Mouse (Mus musculus): ENCODE data around the gene Zscan29. TPM values are rescaled to one million over a fixed set of nuclear protein-coding genes. Genes with fewer than 3 reads are reported as not detected.
"Not testable (repeated sequence)": the region's sequence is repeated elsewhere in the genome, so short reads cannot be mapped to it uniquely, and the experiment has no call there.

The Zscan29 gene
- total RNA-seq, 2 experiments from 2014 or later, result 5.2 to 5.5 TPM

DNA sequence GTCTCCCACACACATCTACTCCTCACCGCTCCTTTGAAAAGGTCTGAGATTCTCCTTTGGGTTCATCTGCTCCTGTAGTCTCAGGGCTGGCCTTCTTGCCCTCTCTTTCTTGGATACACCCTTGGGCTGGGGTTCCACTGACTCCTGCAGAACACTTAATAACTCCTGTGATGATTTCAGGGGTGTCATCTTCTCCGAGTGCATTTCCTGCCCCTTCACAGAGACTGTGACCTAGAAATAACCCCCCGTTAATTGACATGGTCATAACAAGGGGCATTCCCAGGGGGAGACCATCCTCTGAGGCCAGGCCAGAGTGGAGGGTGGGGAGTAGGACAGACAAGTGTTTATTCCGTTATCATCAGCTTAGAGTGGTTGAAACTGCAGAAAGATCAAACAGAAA lies 1.8 kb downstream of the Zscan29 start:
- DNase-seq, result no peak
- intact Hi-C loops (cut with DNase I), result no loop called here
- H3K27ac ChIP-seq, result no peak overlapping the region
- peak overlapping the region; percentile 94 for H3K4me3 ChIP-seq
- TF ChIP-seq CTCF (IDR thresholded peaks at IDR 0.05), result no peak

DNA sequence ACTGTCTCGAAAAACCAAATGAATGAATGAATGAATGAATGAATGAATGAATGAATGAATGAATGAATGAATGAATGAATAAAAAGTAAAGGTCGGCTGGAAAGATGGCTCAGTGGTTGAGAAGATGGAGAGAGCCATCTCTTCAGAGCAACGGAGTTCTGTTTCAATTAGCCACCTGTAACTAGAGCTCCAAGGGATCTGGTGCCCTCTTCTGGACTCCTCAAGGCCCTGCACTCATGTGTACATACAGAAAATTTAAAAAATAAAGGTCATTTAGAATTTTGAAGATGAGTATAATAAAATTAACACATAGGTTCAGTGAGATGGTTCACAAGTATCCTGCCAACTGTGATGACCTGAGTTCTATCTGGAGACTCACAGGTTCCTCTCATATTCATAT lies 17.8 kb downstream of the Zscan29 start:
- intact Hi-C loops (cut with DNase I), result no loop called here
- TF ChIP-seq CTCF (IDR thresholded peaks at IDR 0.05), result peak; percentile 42
- DNase-seq, result no peak
- no peak overlapping the region for H3K4me3 ChIP-seq
- H3K27ac ChIP-seq, result no peak overlapping the region

DNA sequence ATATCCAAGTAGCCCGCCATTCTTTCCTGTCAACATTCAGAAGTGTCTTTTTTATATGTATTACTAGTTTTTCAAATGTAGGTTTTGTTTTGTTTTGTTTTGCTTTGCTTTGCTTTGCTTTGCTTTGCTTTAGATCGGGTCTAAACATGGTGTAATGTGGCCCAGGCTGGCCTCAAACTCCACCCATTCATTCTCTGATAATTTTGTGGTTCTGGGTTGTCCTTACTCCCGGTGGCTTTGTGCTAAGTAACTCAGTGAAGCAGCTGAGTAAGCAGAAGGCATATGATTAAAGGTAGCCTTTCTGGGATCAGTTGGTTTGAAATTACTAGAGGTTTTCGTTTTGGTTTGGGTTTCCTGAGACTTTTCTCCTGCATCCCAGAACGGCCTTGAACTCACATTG lies 21.2 kb downstream of the Zscan29 start:
- no peak overlapping the region for H3K4me3 ChIP-seq
- no peak for DNase-seq
- intact Hi-C loops (cut with DNase I), result no loop called here

DNA sequence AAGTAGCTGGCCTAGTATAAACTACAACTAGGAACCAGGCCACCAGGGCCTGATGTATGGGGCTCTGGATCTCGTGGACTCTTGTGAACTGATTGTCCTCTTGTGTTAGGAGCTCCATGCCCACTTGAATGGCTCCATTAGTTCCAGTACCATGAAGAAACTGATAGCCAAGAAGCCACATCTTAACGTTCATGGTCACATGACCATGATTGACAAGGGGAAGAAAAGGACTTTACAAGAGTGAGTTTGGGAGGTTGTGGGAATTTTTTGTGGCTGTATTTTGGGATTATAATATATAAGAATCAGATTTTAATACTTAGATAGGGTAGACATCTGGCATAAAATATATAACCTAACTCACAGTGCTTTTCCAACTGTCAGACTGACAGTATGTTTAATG lies 28.5 kb downstream of the Zscan29 start:
- intact Hi-C loops (cut with DNase I), result no loop called here
- TF ChIP-seq CTCF (IDR thresholded peaks at IDR 0.05), result no peak
- no peak overlapping the region for H3K27ac ChIP-seq
- no peak for DNase-seq
- no peak overlapping the region for H3K4me3 ChIP-seq

More for the DNA sequence above, 21.2 kb downstream of the Zscan29 start:
- no peak overlapping the region for H3K27ac ChIP-seq
- TF ChIP-seq CTCF (IDR thresholded peaks at IDR 0.05), result no peak

DNA sequence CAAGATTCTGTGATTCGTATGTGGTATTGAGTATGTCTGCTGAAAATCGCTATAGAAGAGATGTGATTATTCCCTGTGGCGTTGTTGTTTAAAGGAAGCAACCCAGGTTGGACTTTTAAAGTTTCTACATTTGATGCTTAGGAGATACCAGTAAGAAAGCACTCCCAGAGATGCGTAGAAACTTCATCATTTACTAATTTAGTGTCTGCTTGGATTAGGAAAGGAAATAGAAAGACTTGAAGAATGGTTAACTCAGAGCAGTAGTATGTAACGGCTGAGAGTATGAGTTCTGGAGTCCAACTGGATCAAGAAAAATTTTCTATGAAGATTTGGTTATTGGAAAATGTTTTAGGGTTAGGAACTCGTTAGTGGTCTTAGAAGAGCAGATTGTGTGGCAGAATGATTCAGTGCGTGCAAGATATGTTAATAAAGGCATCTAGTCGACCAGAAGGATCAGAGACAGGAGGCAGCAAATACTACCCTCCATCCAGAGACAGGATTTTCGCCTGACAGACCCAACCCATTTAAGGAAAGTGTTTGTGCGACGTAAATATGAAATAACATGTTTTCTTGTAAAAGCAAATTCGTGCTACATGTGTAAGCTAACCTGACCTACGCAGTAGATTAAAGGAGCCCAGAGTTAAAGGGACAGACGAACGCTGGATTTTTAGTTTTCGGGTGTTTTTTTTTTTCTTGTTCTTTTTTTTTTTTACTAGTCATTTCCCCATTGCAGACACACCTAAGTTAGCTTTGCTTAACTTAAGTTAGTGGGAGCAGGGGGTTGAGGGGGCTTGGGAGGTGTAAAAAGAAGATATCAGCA lies 29.5 kb downstream of the Zscan29 start:
- peak overlapping the region; percentile 100 for H3K27ac ChIP-seq
- no peak for TF ChIP-seq CTCF (IDR thresholded peaks at IDR 0.05)
- intact Hi-C loops (cut with DNase I), result no loop called here

DNA sequence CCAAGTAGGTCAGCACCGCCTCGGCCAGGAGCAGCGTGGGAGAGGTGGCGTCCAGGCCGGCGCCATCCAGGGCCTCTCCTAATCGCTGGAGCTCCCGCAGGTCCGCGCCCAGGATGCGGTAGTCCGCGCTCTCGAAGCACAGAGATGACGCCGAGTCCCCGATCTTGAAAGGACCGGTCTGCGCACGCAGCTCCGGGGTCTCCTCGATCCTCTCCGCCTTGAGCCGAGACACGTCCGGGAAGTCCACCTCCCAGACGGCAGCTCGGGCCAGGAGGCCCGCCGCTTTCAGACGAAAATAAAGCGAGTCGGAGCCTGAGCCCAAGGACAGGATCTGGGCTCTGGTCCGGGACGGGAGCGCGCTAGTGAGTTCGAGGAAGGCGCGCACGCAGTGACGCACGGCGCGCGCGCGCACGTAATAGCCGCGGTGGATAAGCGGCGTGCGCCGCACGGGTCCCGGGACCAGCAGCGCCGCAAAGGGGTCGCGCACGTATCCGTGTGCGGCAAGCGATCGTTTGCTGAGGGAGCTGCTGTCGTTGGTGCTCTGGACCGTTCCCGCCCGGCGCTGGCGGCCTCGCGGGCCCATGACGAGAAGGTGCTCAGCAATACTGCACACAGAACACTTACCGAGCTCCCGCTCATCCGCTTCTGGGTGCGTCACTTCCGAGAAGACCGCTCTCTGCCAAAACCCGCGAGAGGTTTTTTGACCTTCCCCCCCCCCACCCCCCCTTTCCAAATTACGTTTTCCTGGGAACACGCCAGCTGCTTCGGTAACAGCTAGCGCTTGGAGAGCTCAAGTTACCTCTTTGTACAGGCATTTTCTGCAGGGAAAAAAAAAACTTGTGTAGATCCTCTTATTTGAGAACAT lies 30.7 kb downstream of the Zscan29 start, which contains the start of the genes Adal and Lcmt2:
Adal (plus strand) TSS at position 411 of the 865 bp plus-strand sequence.
Lcmt2 (minus strand) TSS at position 636 of the 865 bp plus-strand sequence.
- peak; percentile 94 for DNase-seq
- H3K27ac ChIP-seq, result peak within 1 kb of the TSS; percentile 100
- peak within 1 kb of the TSS; percentile 98 for H3K4me3 ChIP-seq
- TF ChIP-seq CTCF (IDR thresholded peaks at IDR 0.05), result no peak
- intact Hi-C loops (cut with DNase I), result no loop called here

More for the DNA sequence above, 29.5 kb downstream of the Zscan29 start:
- H3K4me3 ChIP-seq, result peak overlapping the region; percentile 98
- DNase-seq, result no peak

DNA sequence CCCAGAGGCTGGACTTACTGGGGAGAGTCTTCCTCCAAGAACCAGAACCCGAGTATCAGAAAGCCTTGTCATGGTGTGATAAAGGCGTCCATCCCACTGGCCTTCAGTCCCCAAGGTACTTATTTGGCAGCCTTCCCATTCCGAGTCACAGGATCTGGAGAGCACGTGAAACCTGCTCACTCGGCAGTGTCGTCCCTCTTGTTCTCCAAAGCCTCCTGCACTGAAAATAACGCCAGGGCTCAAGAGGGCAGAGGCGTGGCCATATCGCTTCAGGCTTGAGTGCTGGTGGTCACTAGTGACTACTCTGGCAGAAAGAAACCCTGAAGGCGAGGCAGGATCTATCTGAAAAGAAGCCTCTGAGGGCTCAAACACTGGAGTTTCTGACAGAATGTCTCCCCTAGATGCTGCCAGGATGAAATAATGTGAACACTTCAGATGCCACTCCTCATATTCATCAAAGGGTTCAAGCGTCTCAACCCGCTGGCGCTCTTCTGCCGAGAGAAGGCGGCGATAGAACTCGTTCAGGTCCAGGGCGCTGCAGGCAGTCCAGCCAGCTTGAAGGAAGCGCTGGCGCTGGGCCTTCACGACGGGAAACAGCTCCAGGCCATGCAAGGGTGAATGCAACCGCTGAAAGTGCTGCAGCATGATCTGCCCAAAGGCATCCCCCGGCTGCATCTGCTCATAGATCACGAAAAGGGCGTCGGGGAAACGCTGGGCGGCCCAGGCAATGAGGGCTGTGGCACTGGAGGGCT lies 31.5 kb downstream of the Zscan29 start:
- peak; percentile 38 for DNase-seq
- H3K27ac ChIP-seq, result peak overlapping the region; percentile 100
- peak overlapping the region; percentile 98 for H3K4me3 ChIP-seq
- TF ChIP-seq CTCF (IDR thresholded peaks at IDR 0.05), result no peak
- intact Hi-C loops (cut with DNase I), result no loop called here

DNA sequence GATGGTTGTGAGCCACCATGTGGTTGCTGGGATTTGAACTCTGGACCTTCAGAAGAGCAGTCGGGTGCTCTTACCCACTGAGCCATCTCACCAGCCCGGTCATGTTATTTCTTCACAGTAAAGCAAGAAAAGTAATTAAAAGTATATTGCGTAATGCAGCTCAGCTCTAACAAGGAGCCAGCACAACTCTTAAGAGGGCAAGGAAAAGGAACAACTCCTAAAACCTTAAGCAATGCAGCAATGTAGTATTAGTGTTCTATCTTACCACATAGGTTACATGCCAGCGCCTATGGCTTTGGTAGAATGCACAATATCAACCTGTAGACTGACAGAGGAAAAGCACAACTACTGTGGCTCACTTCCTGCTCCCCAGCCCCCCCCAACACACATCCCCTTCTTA lies 33.6 kb downstream of the Zscan29 start:
- intact Hi-C loops (cut with DNase I), result no loop called here
- Histone ChIP-seq H3K27ac (no peak overlapping the region), H3K4me3 (no peak overlapping the region)
- DNase-seq, result no peak
- TF ChIP-seq CTCF (IDR thresholded peaks at IDR 0.05), result no peak

DNA sequence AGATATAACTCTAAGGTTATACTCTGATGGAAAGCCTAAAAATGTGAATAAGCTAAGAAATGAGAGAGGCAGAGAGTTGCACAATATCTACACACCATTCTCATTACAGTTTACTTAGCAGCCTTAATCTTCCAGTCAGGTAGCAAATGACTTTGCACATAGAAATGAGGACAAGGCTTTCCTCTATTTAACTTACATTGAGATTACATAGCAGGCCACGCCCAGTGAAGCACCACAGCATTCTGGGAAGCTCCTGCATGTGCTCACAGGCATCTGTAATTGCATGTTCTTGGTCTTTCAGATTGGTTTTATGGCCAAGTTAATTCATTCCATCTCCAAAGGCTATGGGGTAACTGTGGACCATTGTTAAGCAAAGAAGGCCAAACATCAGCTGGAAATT lies 38.1 kb downstream of the Zscan29 start:
- no peak overlapping the region for H3K4me3 ChIP-seq

DNA sequence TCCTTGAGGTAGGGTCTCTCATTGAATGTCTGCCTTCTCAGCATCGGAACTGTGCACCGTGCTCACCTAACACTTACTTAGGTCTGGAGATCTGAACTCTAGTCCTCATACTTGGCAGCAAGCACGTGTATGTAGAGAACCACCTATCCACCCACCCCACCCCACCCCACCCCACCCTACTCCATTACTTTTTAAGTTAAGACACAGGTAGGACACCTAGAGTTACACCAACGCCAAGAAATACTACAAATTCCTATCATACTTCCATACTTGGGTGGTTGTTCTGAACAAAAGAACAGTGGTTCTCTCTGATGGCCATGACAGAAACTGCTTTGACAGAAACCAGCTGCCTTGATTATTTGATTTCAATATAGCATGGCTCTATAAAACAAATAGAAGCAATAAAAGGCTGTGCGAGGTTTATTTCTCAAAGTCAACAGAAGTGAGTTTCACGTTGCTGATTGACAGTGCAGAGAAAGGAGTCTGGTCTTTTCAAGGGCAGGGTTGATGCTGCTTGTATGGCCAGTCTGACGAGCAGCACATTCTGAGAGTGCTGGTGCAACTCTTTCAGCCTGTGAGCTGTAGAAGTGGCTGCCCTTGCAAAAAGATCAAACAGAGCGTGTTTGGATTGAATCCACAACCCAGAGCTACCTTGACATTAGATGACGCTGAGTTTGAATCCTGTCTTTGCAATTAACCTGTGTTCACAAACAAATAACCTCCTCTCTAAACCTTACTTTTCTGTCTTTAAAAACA lies 41.9 kb downstream of the Zscan29 start:
- TF ChIP-seq CTCF (IDR thresholded peaks at IDR 0.05), result no peak
- intact Hi-C loops (cut with DNase I), result no loop called here
- no peak for DNase-seq
- no peak overlapping the region for H3K4me3 ChIP-seq
- no peak overlapping the region for H3K27ac ChIP-seq

More for the DNA sequence above, 38.1 kb downstream of the Zscan29 start:
- TF ChIP-seq CTCF (IDR thresholded peaks at IDR 0.05), result no peak
- intact Hi-C loops (cut with DNase I), result no loop called here
- H3K27ac ChIP-seq, result no peak overlapping the region
- no peak for DNase-seq

DNA sequence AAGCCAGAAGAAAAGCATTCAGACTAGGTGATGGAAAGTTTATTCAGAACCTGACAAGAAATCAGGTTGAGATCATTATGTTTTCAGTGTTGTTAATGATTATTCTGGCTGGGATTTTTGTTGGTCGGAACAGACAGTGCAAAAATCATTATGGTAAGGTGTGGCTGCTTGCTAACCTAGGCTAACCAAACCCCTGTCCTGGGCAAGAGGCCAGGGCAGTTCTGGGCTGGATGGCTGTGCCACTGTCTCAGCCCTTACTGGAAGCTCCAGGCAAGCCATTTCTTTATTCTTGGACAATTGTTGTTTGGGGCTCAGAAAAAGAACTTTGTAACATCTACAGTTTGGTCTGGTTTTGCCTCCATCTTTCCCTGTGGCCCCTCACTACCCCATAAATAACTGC lies 43.4 kb downstream of the Zscan29 start:
- DNase-seq, result no peak
- TF ChIP-seq CTCF (IDR thresholded peaks at IDR 0.05), result no peak
- H3K27ac ChIP-seq, result no peak overlapping the region
- H3K4me3 ChIP-seq, result no peak overlapping the region
- intact Hi-C loops (cut with DNase I), result no loop called here

DNA sequence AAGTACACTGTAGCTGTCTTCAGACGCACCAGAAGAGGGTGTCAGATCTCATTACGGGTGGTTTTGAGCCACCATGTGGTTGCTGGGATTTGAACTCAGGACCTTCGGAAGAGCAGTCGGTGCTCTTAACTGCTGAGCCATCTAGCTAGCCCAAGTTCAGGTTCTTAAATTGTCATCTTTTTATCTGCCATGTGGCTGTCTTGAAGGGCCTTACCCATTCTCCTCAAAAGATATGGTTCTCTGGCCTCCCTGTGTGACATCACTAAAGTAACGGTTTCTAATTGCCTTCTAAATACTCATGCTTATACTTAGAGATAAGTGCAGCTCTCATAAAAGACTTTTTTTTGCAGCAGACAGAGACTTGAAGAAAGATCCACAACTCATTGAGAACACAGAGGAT lies 44.6 kb downstream of the Zscan29 start:
- intact Hi-C loops (cut with DNase I); H3K27ac ChIP-seq; H3K4me3 ChIP-seq; DNase-seq: not testable (repeated sequence)
